Mouse (Mus musculus): ENCODE measurements around the gene Rps27rt. TPM values are rescaled to one million over a fixed set of nuclear protein-coding genes. Genes with fewer than 3 reads are reported as not detected.
A peak's percentile ranks its signal among the peaks of the same experiment; 100 is the strongest.

The Rps27rt gene
- polyA plus RNA-seq, 1 experiment from 2014 or later: 405 TPM

- DNase-seq (ENCODE audit: low spot score) (no peak), ATAC-seq (replicated peaks; ENCODE audit: insufficient number of reproducible peaks, low FRiP score, low TSS enrichment, low read depth) (no peak)
- Histone ChIP-seq H3K27me3 (ENCODE audit: control insufficient read depth, insufficient read depth, low read length) (no peaks in the 10 kb centered on the region), H3K9me3 (replicated peaks; ENCODE audit: control insufficient read depth, low read length) (no peaks in the 10 kb centered on the region), H3K4me2 (ENCODE audit: low read depth, low read length) (no peak overlapping the region), H3K4me1 (ENCODE audit: control insufficient read depth, insufficient read depth, low read length) (no peaks in the 10 kb centered on the region), H3K9ac (replicated peaks; ENCODE audit: low read length) (no peak overlapping the region), H3K27ac (replicated peaks; ENCODE audit: low read depth, low read length) (no peak overlapping the region), H3K4me3 (ENCODE audit: low read depth, low read length) (no peak overlapping the region), H3K36me3 (replicated peaks; ENCODE audit: control insufficient read depth, insufficient read depth, low read depth, low read length) (no peaks in the 10 kb centered on the region)
- 87% methylated on average over 4 of the region's 4 CpGs for WGBS
These were observed 12.7 kb upstream of the Rps27rt start for GRCm38 (mm10) chr9:114995250-114995649.

GRCm38 (mm10) chr9:114992528-114992927 is 10.0 kb upstream of the Rps27rt start:
- no peak for ATAC-seq (replicated peaks; ENCODE audit: insufficient number of reproducible peaks, low FRiP score, low TSS enrichment, low read depth)
- Histone ChIP-seq H3K27ac (replicated peaks; ENCODE audit: low read depth, low read length) (no peak overlapping the region), H3K4me3 (ENCODE audit: low read depth, low read length) (no peak overlapping the region), H3K9ac (replicated peaks; ENCODE audit: low read length) (no peak overlapping the region), H3K4me1 (ENCODE audit: control insufficient read depth, insufficient read depth, low read length) (no peaks in the 10 kb centered on the region), H3K27me3 (ENCODE audit: control insufficient read depth, insufficient read depth, low read length) (no peaks in the 10 kb centered on the region), H3K9me3 (replicated peaks; ENCODE audit: control insufficient read depth, low read length) (no peaks in the 10 kb centered on the region), H3K4me2 (ENCODE audit: low read depth, low read length) (no peak overlapping the region), H3K36me3 (replicated peaks; ENCODE audit: control insufficient read depth, insufficient read depth, low read depth, low read length) (no peaks in the 10 kb centered on the region)
- DNase-seq (ENCODE audit: low spot score): no peak
- WGBS: 96% methylated on average over 2 of the region's 2 CpGs

GRCm38 (mm10) chr9:114990421-114990820 is 7.9 kb upstream of the Rps27rt start:
- Histone ChIP-seq H3K9me3 (replicated peaks; ENCODE audit: control insufficient read depth, low read length) (no peaks in the 10 kb centered on the region), H3K4me2 (ENCODE audit: low read depth, low read length) (no peak overlapping the region), H3K36me3 (replicated peaks; ENCODE audit: control insufficient read depth, insufficient read depth, low read depth, low read length) (no peaks in the 10 kb centered on the region), H3K4me3 (ENCODE audit: low read depth, low read length) (no peak overlapping the region), H3K27me3 (ENCODE audit: control insufficient read depth, insufficient read depth, low read length) (no peaks in the 10 kb centered on the region), H3K9ac (replicated peaks; ENCODE audit: low read length) (no peak overlapping the region), H3K4me1 (ENCODE audit: control insufficient read depth, insufficient read depth, low read length) (no peaks in the 10 kb centered on the region), H3K27ac (replicated peaks; ENCODE audit: low read depth, low read length) (no peak overlapping the region)
- ATAC-seq (replicated peaks; ENCODE audit: insufficient number of reproducible peaks, low FRiP score, low TSS enrichment, low read depth) (no peak), DNase-seq (ENCODE audit: low spot score) (no peak)
- 86% methylated on average over 10 of the region's 10 CpGs for WGBS

GRCm38 (mm10) chr9:114988610-114989327 is 6.2 kb upstream of the Rps27rt start:
- no peak overlapping the region for H3K4me3 ChIP-seq (ENCODE audit: low read depth, low read length)
- no peaks in the 10 kb centered on the region for H3K4me1 ChIP-seq (ENCODE audit: control insufficient read depth, insufficient read depth, low read length)
- no peaks in the 10 kb centered on the region for H3K9me3 ChIP-seq (replicated peaks; ENCODE audit: control insufficient read depth, low read length)
- no peak overlapping the region for H3K9ac ChIP-seq (replicated peaks; ENCODE audit: low read length)
- WGBS: 84% methylated on average over 6 of the region's 6 CpGs
- no peaks in the 10 kb centered on the region for H3K27me3 ChIP-seq (ENCODE audit: control insufficient read depth, insufficient read depth, low read length)
- no peaks in the 10 kb centered on the region for H3K36me3 ChIP-seq (replicated peaks; ENCODE audit: control insufficient read depth, insufficient read depth, low read depth, low read length)
- H3K4me2 ChIP-seq (ENCODE audit: low read depth, low read length): no peak overlapping the region
- DNase-seq (ENCODE audit: low spot score) (no peak), ATAC-seq (replicated peaks; ENCODE audit: insufficient number of reproducible peaks, low FRiP score, low TSS enrichment, low read depth) (no peak)
- H3K27ac ChIP-seq (replicated peaks; ENCODE audit: low read depth, low read length): no peak overlapping the region

GRCm38 (mm10) chr9:114988029-114988428 is 5.5 kb upstream of the Rps27rt start:
- Histone ChIP-seq H3K4me3 (ENCODE audit: low read depth, low read length) (no peak overlapping the region), H3K9ac (replicated peaks; ENCODE audit: low read length) (no peak overlapping the region), H3K36me3 (replicated peaks; ENCODE audit: control insufficient read depth, insufficient read depth, low read depth, low read length) (no peaks in the 10 kb centered on the region), H3K27ac (replicated peaks; ENCODE audit: low read depth, low read length) (no peak overlapping the region), H3K4me2 (ENCODE audit: low read depth, low read length) (no peak overlapping the region), H3K4me1 (ENCODE audit: control insufficient read depth, insufficient read depth, low read length) (no peaks in the 10 kb centered on the region), H3K9me3 (replicated peaks; ENCODE audit: control insufficient read depth, low read length) (no peaks in the 10 kb centered on the region), H3K27me3 (ENCODE audit: control insufficient read depth, insufficient read depth, low read length) (no peaks in the 10 kb centered on the region)
- DNase-seq (ENCODE audit: low spot score) (no peak), ATAC-seq (replicated peaks; ENCODE audit: insufficient number of reproducible peaks, low FRiP score, low TSS enrichment, low read depth) (no peak)
- 94% methylated on average over 3 of the region's 3 CpGs for WGBS

GRCm38 (mm10) chr9:114986361-114986760 is 3.8 kb upstream of the Rps27rt start:
- H3K36me3 ChIP-seq (replicated peaks; ENCODE audit: control insufficient read depth, insufficient read depth, low read depth, low read length): no peaks in the 10 kb centered on the region
- H3K4me2 ChIP-seq (ENCODE audit: low read depth, low read length): no peak overlapping the region
- H3K9ac ChIP-seq (replicated peaks; ENCODE audit: low read length): no peak overlapping the region
- 87% methylated on average over 5 of the region's 5 CpGs for WGBS
- no peak for ATAC-seq (replicated peaks; ENCODE audit: insufficient number of reproducible peaks, low FRiP score, low TSS enrichment, low read depth)
- no peaks in the 10 kb centered on the region for H3K9me3 ChIP-seq (replicated peaks; ENCODE audit: control insufficient read depth, low read length)
- H3K27me3 ChIP-seq (ENCODE audit: control insufficient read depth, insufficient read depth, low read length): no peaks in the 10 kb centered on the region
- DNase-seq (ENCODE audit: low spot score): no peak
- no peak overlapping the region for H3K4me3 ChIP-seq (ENCODE audit: low read depth, low read length)
- H3K27ac ChIP-seq (replicated peaks; ENCODE audit: low read depth, low read length): no peak overlapping the region
- no peaks in the 10 kb centered on the region for H3K4me1 ChIP-seq (ENCODE audit: control insufficient read depth, insufficient read depth, low read length)

GRCm38 (mm10) chr9:114985741-114986140 is 3.2 kb upstream of the Rps27rt start:
- DNase-seq (ENCODE audit: low spot score) (no peak), ATAC-seq (replicated peaks; ENCODE audit: insufficient number of reproducible peaks, low FRiP score, low TSS enrichment, low read depth) (no peak)
- no peak overlapping the region for H3K27ac ChIP-seq (replicated peaks; ENCODE audit: low read depth, low read length)
- no peak overlapping the region for H3K9ac ChIP-seq (replicated peaks; ENCODE audit: low read length)
- H3K4me3 ChIP-seq (ENCODE audit: low read depth, low read length): no peak overlapping the region
- WGBS: 91% methylated on average over 5 of the region's 5 CpGs
- H3K27me3 ChIP-seq (ENCODE audit: control insufficient read depth, insufficient read depth, low read length): no peaks in the 10 kb centered on the region
- no peaks in the 10 kb centered on the region for H3K9me3 ChIP-seq (replicated peaks; ENCODE audit: control insufficient read depth, low read length)
- no peak overlapping the region for H3K4me2 ChIP-seq (ENCODE audit: low read depth, low read length)
- no peaks in the 10 kb centered on the region for H3K36me3 ChIP-seq (replicated peaks; ENCODE audit: control insufficient read depth, insufficient read depth, low read depth, low read length)
- no peaks in the 10 kb centered on the region for H3K4me1 ChIP-seq (ENCODE audit: control insufficient read depth, insufficient read depth, low read length)

GRCm38 (mm10) chr9:114979969-114980368 is 2.6 kb downstream of the Rps27rt start:
- no peaks in the 10 kb centered on the region for H3K4me1 ChIP-seq (ENCODE audit: control insufficient read depth, insufficient read depth, low read length)
- H3K9ac ChIP-seq (replicated peaks; ENCODE audit: low read length): no peak overlapping the region
- H3K36me3 ChIP-seq (replicated peaks; ENCODE audit: control insufficient read depth, insufficient read depth, low read depth, low read length): no peaks in the 10 kb centered on the region
- 58% methylated on average over 6 of the region's 6 CpGs for WGBS
- no peak overlapping the region for H3K27ac ChIP-seq (replicated peaks; ENCODE audit: low read depth, low read length)
- H3K9me3 ChIP-seq (replicated peaks; ENCODE audit: control insufficient read depth, low read length): no peaks in the 10 kb centered on the region
- H3K27me3 ChIP-seq (ENCODE audit: control insufficient read depth, insufficient read depth, low read length): peaks cover 2% of the 10 kb centered on the region; the same call in 1 of the 2 replicates
- H3K4me3 ChIP-seq (ENCODE audit: low read depth, low read length): no peak overlapping the region
- ATAC-seq (replicated peaks; ENCODE audit: insufficient number of reproducible peaks, low FRiP score, low TSS enrichment, low read depth) (no peak), DNase-seq (ENCODE audit: low spot score) (peak; percentile 8)
- H3K4me2 ChIP-seq (ENCODE audit: low read depth, low read length): no peak overlapping the region

All from embryonic facial prominence, embryonic 11.5 days (tissue).